Mouse (Mus musculus) olfactory bulb, adult 2 months (tissue): ENCODE data around the gene Adcy6.

Experiments
- CTCF ChIP-seq: fragments of 200-500 bp; IDR thresholded peaks from 2 replicates; pipeline ENCODE4 v1.5.1; 2012; ENCODE audit warnings: low read depth, mild to moderate bottlenecking, low read length, moderate library complexity; ENCODE audit not compliant: insufficient read depth
- POLR2A ChIP-seq: fragments of 200-500 bp; IDR thresholded peaks from 2 replicates; pipeline ENCODE4 v1.6.1; 2012; ENCODE audit warnings: mild to moderate bottlenecking, low read depth, low read length, moderate library complexity; ENCODE audit not compliant: insufficient read depth

GRCm38 (mm10) chr15:98631493-98631892, 21.6 kb upstream of the Adcy6 start:
- TF ChIP-seq CTCF: peak; percentile 94
- no peak for TF ChIP-seq POLR2A
